Mouse (Mus musculus): Measurements from ENCODE around the gene 4930432M17Rik. TPM values are rescaled to one million over a fixed set of nuclear protein-coding genes. Genes with fewer than 3 reads are reported as not detected.

The 4930432M17Rik gene
- polyA plus RNA-seq (2014; fragmentation: Illumina TruSeq; extraction: RNeasy Lipid Tissue Mini Kit (QIAGEN cat#74804); ENCODE audit: low read depth, low replicate concordance), result not detected

DNA sequence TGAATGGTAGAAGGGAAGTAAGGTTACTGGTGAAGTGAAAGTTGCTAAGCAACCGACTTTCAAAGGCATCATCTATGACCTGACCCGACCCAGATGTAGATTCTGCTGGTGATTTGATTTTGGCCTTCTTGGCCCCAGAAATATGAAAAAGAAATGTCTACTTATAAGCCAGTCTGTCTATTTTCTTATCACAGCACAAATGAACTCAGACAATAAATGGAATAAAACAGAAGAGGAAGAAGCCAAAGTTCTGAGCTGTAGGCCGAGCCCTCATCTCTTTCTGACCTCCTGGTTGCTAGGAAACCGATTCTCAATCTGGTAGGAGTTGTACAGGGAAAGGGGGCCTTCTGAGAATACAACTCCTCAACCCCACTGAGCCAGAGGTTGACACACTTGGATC, at the start of gene 4930432M17Rik:
TSS of gene 4930432M17Rik (plus strand) at position 301 of the 400 bp plus-strand sequence.

DNA sequence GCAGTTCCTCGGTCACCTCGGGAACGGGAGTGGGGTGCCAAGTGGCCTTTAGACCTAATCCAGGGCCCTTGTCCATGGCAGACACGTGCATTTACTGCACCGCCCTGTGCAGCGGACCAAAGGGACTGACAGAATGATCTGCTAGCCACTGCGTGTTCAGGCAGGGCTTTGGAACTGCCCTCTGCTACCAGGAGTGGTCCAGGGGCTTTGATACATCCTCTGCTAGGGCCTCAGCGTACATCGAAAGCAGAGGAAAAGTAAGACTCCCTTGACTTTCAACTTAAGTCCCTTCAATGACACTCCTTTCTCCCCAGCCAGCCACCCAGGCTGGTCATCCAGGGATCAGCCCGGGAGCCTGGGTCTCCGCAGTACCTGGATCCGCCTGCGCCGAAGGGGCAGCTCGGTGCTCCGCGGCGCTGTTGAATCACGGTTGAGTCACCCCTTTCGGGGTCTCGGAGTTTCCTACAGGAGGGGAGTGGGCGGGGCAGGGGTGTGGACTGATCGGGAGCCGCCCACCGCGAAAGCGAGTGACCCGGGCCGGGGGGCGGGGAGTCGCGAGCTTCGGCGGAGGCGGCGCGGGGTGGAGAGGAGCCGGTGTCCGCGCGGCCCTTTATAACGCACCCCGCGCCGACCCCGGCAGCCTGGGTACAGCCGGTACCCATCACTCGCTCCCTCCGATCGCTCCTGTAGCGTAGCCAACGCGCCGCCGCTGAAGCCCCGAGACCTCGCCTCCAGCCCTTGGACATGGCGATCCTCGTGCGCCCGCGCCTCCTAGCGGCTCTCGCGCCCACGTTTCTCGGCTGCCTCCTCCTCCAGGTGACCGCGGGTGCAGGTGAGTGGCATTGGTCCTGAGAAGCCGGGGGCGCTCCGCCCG, 52.6 kb downstream of the 4930432M17Rik start, which contains the start of gene F3:
TSS of gene F3 (plus strand) at position 567 of the 874 bp plus-strand sequence.

Other genes with a start within 250 kb of the 4930432M17Rik start
- gene Cnn3, start 244.3 kb upstream of the 4930432M17Rik start, polyA plus RNA-seq (2014; fragmentation: Illumina TruSeq; extraction: RNeasy Lipid Tissue Mini Kit (QIAGEN cat#74804); ENCODE audit: low read depth, low replicate concordance), result 68.4 TPM
- 37.2 TPM for gene Slc44a3, start 138.4 kb upstream of the 4930432M17Rik start, polyA plus RNA-seq (2014; fragmentation: Illumina TruSeq; extraction: RNeasy Lipid Tissue Mini Kit (QIAGEN cat#74804); ENCODE audit: low read depth, low replicate concordance)
- gene F3, start 52.8 kb downstream of the 4930432M17Rik start, polyA plus RNA-seq (2014; fragmentation: Illumina TruSeq; extraction: RNeasy Lipid Tissue Mini Kit (QIAGEN cat#74804); ENCODE audit: low read depth, low replicate concordance), result 37.2 TPM
- gene Abcd3, start 144.5 kb downstream of the 4930432M17Rik start, polyA plus RNA-seq (2014; fragmentation: Illumina TruSeq; extraction: RNeasy Lipid Tissue Mini Kit (QIAGEN cat#74804); ENCODE audit: low read depth, low replicate concordance), result 75.4 TPM